Mouse (Mus musculus) kidney, postnatal 36 days (tissue): ENCODE data around the gene St3gal2.
"Not testable (repeated sequence)": the region's sequence is repeated elsewhere in the genome, so short reads cannot be mapped to it uniquely, and the experiment has no call there.

ENCODE experiments used
- DNase-seq, 2 experiments: peaks; one replicate each; pipeline ENCODE4 v3.0.0; 2021 to 2022; ENCODE audit warnings: mixed read lengths in 2 of 2

Gene St3gal2

GRCm38 (mm10) chr8:110917415-110917814, 2.3 kb upstream of the St3gal2 start:
- DNase-seq: peak; percentile 93 to 94

- DNase-seq: peak in 1 of 2 experiments; percentile 31
Measured at GRCm38 (mm10) chr8:110918027-110918426, 1.7 kb upstream of the St3gal2 start.

GRCm38 (mm10) chr8:110918460-110918859, 1.3 kb upstream of the St3gal2 start:
- no peak for DNase-seq

GRCm38 (mm10) chr8:110920032-110920772, 480 bp downstream of the St3gal2 start:
- DNase-seq: peak in 1 of 2 experiments; percentile 39

- DNase-seq: no peak
Measured at GRCm38 (mm10) chr8:110920773-110921277, 1.1 kb downstream of the St3gal2 start.

GRCm38 (mm10) chr8:110921492-110922230, 1.9 kb downstream of the St3gal2 start:
- peak; percentile 41 to 52 for DNase-seq

- DNase-seq: no peak
Measured at GRCm38 (mm10) chr8:110925691-110926140, 6.0 kb downstream of the St3gal2 start.

- DNase-seq: no peak
Measured at GRCm38 (mm10) chr8:110926690-110927089, 7.0 kb downstream of the St3gal2 start.

- DNase-seq: no peak
Measured at GRCm38 (mm10) chr8:110928435-110928834, 8.7 kb downstream of the St3gal2 start.

GRCm38 (mm10) chr8:110929066-110929465, 9.3 kb downstream of the St3gal2 start:
- DNase-seq: no peak

GRCm38 (mm10) chr8:110929672-110930071, 9.9 kb downstream of the St3gal2 start:
- DNase-seq: not testable (repeated sequence)

- DNase-seq: peak; percentile 77 to 84
Measured at GRCm38 (mm10) chr8:110931176-110931939, 11.6 kb downstream of the St3gal2 start.

GRCm38 (mm10) chr8:110932444-110932843, 12.7 kb downstream of the St3gal2 start:
- DNase-seq: no peak

GRCm38 (mm10) chr8:110933272-110933671, 13.6 kb downstream of the St3gal2 start:
- no peak for DNase-seq

- peak in 1 of 2 experiments; percentile 34 for DNase-seq
Measured at GRCm38 (mm10) chr8:110936217-110936616, 16.5 kb downstream of the St3gal2 start.

GRCm38 (mm10) chr8:110938882-110939589, 19.3 kb downstream of the St3gal2 start:
- peak; percentile 56 to 61 for DNase-seq

GRCm38 (mm10) chr8:110940682-110941452, 21.1 kb downstream of the St3gal2 start:
- DNase-seq: no peak

GRCm38 (mm10) chr8:110941453-110941948, 21.8 kb downstream of the St3gal2 start:
- DNase-seq: peak; percentile 85 to 89

GRCm38 (mm10) chr8:110944276-110944876, 24.7 kb downstream of the St3gal2 start:
- DNase-seq: no peak

GRCm38 (mm10) chr8:110945716-110946115, 26.0 kb downstream of the St3gal2 start:
- DNase-seq: no peak

GRCm38 (mm10) chr8:110950065-110950484, 30.4 kb downstream of the St3gal2 start:
- DNase-seq: peak; percentile 61 to 66
